Mouse (Mus musculus) kidney, embryonic 15.5 days (tissue): ENCODE measurements around the gene Isca1. TPM values are rescaled to one million over a fixed set of nuclear protein-coding genes. Genes with fewer than 3 reads are reported as not detected.

Experiments used
- ATAC-seq: fragments of 200-750 bp; cut with Nextera tagmentation; replicated peaks from 2 replicates; pipeline ENCODE4 v1.8.0; 2017; ENCODE audit warnings: moderate TSS enrichment; ENCODE audit not compliant: low FRiP score
- H3K27ac ChIP-seq: fragments of 300-500 bp; sonication (generic); 2 replicates; pipeline ENCODE4 v1.5.1; 2015; ENCODE audit warnings: mild to moderate bottlenecking, inconsistent platforms
- H3K27me3 ChIP-seq: fragments of 300-500 bp; sonication (generic); 2 replicates; pipeline ENCODE4 v1.6.1; 2015; ENCODE audit warnings: inconsistent platforms
- H3K36me3 ChIP-seq: fragments of 300-500 bp; sonication (generic); 2 replicates; pipeline ENCODE4 v1.6.1; 2015; ENCODE audit warnings: inconsistent platforms
- H3K4me1 ChIP-seq: fragments of 300-500 bp; sonication (generic); 2 replicates; pipeline ENCODE4 v1.6.1; 2015; ENCODE audit warnings: inconsistent platforms
- H3K4me2 ChIP-seq: fragments of 300-500 bp; sonication (generic); 2 replicates; pipeline ENCODE4 v1.6.1; 2015; ENCODE audit warnings: moderate library complexity, mild to moderate bottlenecking, inconsistent platforms
- H3K4me3 ChIP-seq: fragments of 300-500 bp; sonication (generic); replicated peaks from 2 replicates; pipeline ENCODE4 v1.5.1; 2015; ENCODE audit warnings: mild to moderate bottlenecking, inconsistent platforms
- H3K9ac ChIP-seq: fragments of 300-500 bp; sonication (generic); 2 replicates; pipeline ENCODE4 v1.6.1; 2015; ENCODE audit warnings: mild to moderate bottlenecking, inconsistent platforms
- H3K9me3 ChIP-seq: fragments of 300-500 bp; sonication (generic); replicated peaks from 2 replicates; pipeline ENCODE4 v1.6.1; 2016; ENCODE audit warnings: inconsistent platforms
- WGBS: fragments of 180-500 bp; shearing (Covaris S2); methylation state at CpG from one replicate; pipeline ENCODE4 v1.1.7; 2015; ENCODE audit warnings: mixed read lengths; 5-methylcytosine and 5-hydroxymethylcytosine counted together
- polyA plus RNA-seq: library from polyadenylated mRNA; unstranded; fragments of >200 nt; fragmentation: Nextera tagmentation; extraction: Ambion mirVana; gene quantifications from 2 replicates; pipeline ENCODE4 v1.2.1, GENCODE M21; 2015

The Isca1 gene
- polyA plus RNA-seq, 1 experiment from 2014 or later: 134 TPM

DNA sequence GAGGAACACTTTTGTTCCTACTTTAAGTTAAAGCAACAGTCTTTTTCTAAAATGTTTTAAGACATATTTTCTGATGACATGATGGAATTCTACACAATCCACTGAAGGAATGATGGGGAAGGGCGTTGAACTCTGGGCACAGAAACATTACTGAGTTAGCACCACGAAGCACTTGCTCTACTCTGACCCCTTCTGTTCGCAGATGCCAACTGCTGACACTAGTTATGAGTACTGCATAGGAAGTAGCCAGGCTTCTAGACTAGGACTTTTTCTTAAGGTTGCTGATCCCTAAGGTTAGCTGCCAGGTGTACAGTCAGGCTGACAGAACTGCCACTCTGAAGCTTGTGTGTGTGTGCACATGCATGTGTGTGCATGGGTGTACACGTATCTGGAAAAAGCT, 9.6 kb upstream of the Isca1 start:
- Histone ChIP-seq H3K4me1 (no peaks in the 10 kb centered on the region), H3K9ac (no peak overlapping the region), H3K36me3 (peaks cover 96% of the 10 kb centered on the region), H3K27ac (no peak overlapping the region), H3K4me2 (no peak overlapping the region), H3K27me3 (no peaks in the 10 kb centered on the region), H3K9me3 (no peaks in the 10 kb centered on the region), H3K4me3 (no peak overlapping the region)
- 88% methylated on average over 4 of the region's 4 CpGs for WGBS
- no peak for ATAC-seq

DNA sequence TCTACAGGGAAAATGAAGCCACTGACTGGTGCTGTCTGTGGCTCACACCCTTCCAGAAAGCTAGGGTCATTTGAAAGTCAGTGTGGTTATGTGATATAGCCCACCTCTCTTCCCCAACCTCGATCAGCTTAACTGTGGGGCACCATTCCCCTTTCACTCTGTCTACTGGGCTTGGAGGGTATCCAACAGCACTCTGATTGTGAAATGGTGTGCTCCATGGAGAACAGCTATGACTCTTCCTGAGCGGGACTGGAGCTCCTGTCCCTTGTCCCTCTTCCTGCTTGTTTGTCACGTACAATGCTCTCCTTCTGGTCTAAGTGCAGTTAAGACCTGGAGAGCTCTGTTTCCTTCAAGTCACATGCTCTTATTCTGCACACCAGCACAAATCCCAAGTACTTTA, 5.6 kb upstream of the Isca1 start:
- Histone ChIP-seq H3K36me3 (peaks cover 81% of the 10 kb centered on the region), H3K27ac (no peak overlapping the region), H3K9me3 (no peaks in the 10 kb centered on the region), H3K27me3 (no peaks in the 10 kb centered on the region), H3K4me3 (no peak overlapping the region), H3K4me2 (no peak overlapping the region), H3K4me1 (peaks cover 14% of the 10 kb centered on the region), H3K9ac (no peak overlapping the region)
- ATAC-seq: no peak
- WGBS: 84% methylated on average over 3 of the region's 3 CpGs

DNA sequence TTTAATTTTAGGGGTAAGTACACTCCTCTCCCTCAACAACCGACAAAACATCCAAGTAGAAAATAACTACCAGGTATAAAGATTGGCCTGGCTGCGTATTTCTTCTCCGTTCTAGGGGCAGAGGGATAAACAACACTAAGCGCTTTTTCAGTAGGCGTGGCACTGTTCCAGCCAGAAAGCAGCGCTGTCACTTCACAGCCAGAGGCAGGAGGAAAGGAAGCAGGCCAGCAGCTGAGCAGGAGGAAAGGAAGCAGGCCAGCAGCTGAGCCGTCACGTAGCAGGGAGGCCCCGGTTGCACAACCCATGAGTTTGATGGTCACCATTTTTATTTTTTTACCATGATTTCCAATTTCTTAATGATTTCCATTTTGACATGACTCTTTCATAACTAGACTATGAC, 1.6 kb upstream of the Isca1 start:
- peak overlapping the region; percentile 100 for H3K27ac ChIP-seq
- H3K4me1 ChIP-seq: peaks cover 39% of the 10 kb centered on the region
- no peaks in the 10 kb centered on the region for H3K27me3 ChIP-seq
- ATAC-seq: no peak
- WGBS: 53% methylated on average over 9 of the region's 9 CpGs
- peak overlapping the region; percentile 89; the same call in 1 of the 2 replicates for H3K4me3 ChIP-seq
- no peaks in the 10 kb centered on the region for H3K9me3 ChIP-seq
- H3K4me2 ChIP-seq: peak overlapping the region; percentile 78
- H3K9ac ChIP-seq: no peak overlapping the region
- H3K36me3 ChIP-seq: peaks cover 43% of the 10 kb centered on the region

DNA sequence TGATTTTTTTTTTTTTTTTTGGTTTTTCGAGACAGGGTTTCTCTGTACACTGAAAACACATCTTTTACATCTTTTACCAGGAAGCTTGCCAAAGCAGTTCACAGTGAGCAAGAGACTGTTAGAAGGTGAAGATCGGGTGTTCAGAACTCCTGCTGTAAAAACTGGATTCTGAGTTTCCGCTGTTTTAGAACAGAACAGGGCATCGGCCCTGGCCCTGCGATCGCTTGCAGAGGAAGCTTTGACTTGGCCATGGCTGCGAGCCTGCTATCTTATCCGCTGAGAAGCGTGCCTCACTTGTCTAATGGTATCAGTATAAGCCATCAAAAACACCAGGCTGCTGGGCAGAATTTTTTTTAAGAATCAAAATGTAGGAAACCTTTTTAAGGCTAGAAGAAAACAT, 1.2 kb upstream of the Isca1 start:
- Histone ChIP-seq H3K9me3 (no peaks in the 10 kb centered on the region), H3K4me1 (peaks cover 44% of the 10 kb centered on the region), H3K9ac (peak overlapping the region; percentile 68; the same call in 1 of the 2 replicates), H3K27me3 (no peaks in the 10 kb centered on the region), H3K4me3 (peak overlapping the region; percentile 89; the same call in 1 of the 2 replicates), H3K27ac (peak overlapping the region; percentile 100), H3K36me3 (peaks cover 39% of the 10 kb centered on the region), H3K4me2 (peak overlapping the region; percentile 78)
- no peak for ATAC-seq
- 60% methylated on average over 9 of the region's 9 CpGs for WGBS

DNA sequence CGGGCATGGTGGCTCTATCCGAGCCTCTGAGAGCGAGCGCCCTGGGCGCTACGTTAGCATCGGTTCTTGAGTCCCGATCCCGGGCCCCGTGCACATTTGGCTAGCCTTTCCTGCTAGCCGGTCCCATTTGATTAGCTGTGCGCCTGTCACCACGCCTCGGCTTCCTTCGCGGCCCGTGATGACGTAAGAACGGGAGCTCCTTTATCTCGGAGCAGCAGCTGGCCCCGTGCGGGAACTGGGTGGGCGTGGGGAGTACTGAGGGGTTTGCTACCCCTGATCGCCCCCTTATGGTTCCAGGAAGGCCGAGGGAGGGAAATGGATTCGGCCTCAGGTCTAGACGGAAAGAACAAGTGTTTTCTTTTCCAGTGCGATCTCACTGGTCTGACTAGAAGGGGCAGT, 553 bp upstream of the Isca1 start:
- Histone ChIP-seq H3K4me3 (peak overlapping the region; percentile 89), H3K27ac (peak overlapping the region; percentile 100), H3K9ac (peak overlapping the region; percentile 68), H3K9me3 (no peaks in the 10 kb centered on the region), H3K27me3 (no peaks in the 10 kb centered on the region), H3K4me1 (peaks cover 48% of the 10 kb centered on the region), H3K36me3 (peaks cover 33% of the 10 kb centered on the region), H3K4me2 (peak overlapping the region; percentile 78)
- ATAC-seq: peak; percentile 84
- under 1% methylated on average over 28 of the region's 28 CpGs for WGBS

DNA sequence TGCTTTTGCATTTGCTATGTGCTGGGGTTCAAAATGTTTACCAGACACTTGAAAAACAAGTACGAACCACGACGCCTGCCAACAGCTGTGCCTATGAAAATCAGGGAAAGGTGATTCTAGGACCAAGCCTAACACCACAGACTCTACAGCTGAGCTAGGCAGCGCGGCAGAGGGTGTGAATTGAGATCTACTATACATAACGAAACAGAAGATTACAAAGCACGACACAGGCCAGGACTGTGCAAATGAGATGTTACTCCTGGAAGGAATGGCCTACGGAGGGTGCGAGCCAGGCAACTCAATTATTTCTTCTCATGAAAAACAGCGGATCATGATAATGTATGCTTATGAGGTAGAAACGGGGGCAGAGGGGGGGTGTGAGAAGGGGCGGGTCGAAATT, 1.1 kb downstream of the Isca1 start:
- Histone ChIP-seq H3K9ac (peak overlapping the region; percentile 92), H3K36me3 (peaks cover 21% of the 10 kb centered on the region), H3K27ac (peak overlapping the region; percentile 100; the same call in 1 of the 2 replicates), H3K9me3 (no peaks in the 10 kb centered on the region), H3K4me3 (peak overlapping the region; percentile 89), H3K4me1 (peaks cover 51% of the 10 kb centered on the region), H3K27me3 (no peaks in the 10 kb centered on the region), H3K4me2 (peak overlapping the region; percentile 78)
- ATAC-seq: no peak
- 33% methylated on average over 13 of the region's 13 CpGs for WGBS

- Histone ChIP-seq H3K27me3 (no peaks in the 10 kb centered on the region), H3K4me3 (peak overlapping the region; percentile 14), H3K9me3 (no peaks in the 10 kb centered on the region), H3K27ac (peak overlapping the region; percentile 80), H3K4me2 (peak overlapping the region; percentile 78), H3K4me1 (peaks cover 51% of the 10 kb centered on the region), H3K9ac (peak overlapping the region; percentile 17; the same call in 1 of the 2 replicates), H3K36me3 (peaks cover 19% of the 10 kb centered on the region)
- WGBS: 45% methylated on average over 11 of the region's 11 CpGs
- no peak for ATAC-seq
Measured at GRCm38 (mm10) chr13:59766786-59767515, 2.7 kb downstream of the Isca1 start.

DNA sequence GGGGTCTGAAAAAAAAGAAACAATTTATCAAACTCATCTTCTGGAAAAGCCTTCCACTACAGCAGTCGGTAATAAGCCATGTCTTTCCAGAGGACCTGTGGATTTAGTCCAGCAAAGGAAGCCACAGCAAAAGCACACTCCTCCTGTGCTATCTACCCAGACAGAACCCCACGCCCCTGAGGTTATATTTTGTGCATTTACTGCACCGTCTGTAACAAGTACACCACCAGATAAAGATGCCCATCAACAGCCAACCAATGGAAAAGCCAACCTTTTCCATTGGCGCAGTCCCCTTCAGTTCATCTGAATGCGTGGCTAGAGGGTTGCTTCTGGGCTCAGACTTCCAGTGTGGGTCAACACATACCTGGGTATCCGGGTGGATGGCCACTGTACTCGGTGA, 6.8 kb downstream of the Isca1 start:
- no peaks in the 10 kb centered on the region for H3K9me3 ChIP-seq
- H3K4me2 ChIP-seq: no peak overlapping the region
- WGBS: 93% methylated on average over 7 of the region's 7 CpGs
- no peak overlapping the region for H3K9ac ChIP-seq
- H3K27me3 ChIP-seq: no peaks in the 10 kb centered on the region
- H3K36me3 ChIP-seq: peaks cover 55% of the 10 kb centered on the region
- H3K27ac ChIP-seq: no peak overlapping the region
- peaks cover 27% of the 10 kb centered on the region for H3K4me1 ChIP-seq
- ATAC-seq: no peak
- H3K4me3 ChIP-seq: no peak overlapping the region

- H3K4me3 ChIP-seq: no peak overlapping the region
- no peak for ATAC-seq
- peaks cover 69% of the 10 kb centered on the region for H3K36me3 ChIP-seq
Measured at GRCm38 (mm10) chr13:59756906-59757305, 12.7 kb downstream of the Isca1 start.

DNA sequence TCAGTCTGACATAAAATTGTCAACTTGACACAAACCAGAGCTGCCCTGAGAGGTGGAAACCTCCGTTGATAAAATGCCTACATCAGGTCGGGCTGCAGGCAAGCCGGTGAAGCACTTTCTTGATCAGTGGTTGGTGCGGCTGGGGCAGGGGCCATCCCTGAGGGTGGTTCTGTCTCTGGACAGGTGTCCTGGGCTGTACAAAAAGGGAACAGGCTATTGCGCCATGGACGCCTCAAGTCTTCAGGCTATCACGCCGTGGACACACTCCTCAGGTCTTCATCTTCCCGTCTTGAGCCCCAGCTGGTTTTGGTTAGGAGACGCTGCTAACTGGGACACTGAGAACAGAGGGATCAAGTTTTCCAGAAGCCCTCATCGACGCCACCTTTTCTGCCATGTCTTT, 19.3 kb downstream of the Isca1 start:
- 79% methylated on average over 12 of the region's 12 CpGs for WGBS
- H3K4me1 ChIP-seq: no peaks in the 10 kb centered on the region

More at GRCm38 (mm10) chr13:59756906-59757305, 12.7 kb downstream of the Isca1 start:
- WGBS: 74% methylated on average over 7 of the region's 7 CpGs
- Histone ChIP-seq H3K4me2 (no peak overlapping the region), H3K27me3 (no peaks in the 10 kb centered on the region), H3K9me3 (no peaks in the 10 kb centered on the region), H3K4me1 (0 out of 2 replicates have a peak, but pooled peaks cover 3% of the 10 kb centered on the region), H3K9ac (no peak overlapping the region), H3K27ac (0 out of 2 replicates have a peak overlapping the region, but pooled peaks have one; percentile 14)

GRCm38 (mm10) chr13:59746711-59747110, 22.9 kb downstream of the Isca1 start, which contains the start of gene 1700014D04Rik:
1700014D04Rik (minus strand) TSS chr13:59746752.
- no peak within 1 kb of the TSS for H3K4me2 ChIP-seq
- H3K36me3 ChIP-seq: no peaks in the 10 kb centered on the region
- H3K9me3 ChIP-seq: no peaks in the 10 kb centered on the region
- 79% methylated on average over 9 of the region's 9 CpGs for WGBS
- no peaks in the 10 kb centered on the region for H3K27me3 ChIP-seq
- ATAC-seq: 0 out of 2 replicates have a peak, but pooled peaks have one; percentile 15
- H3K9ac ChIP-seq: no peak within 1 kb of the TSS
- H3K4me1 ChIP-seq: no peaks in the 10 kb centered on the region
- no peak within 1 kb of the TSS for H3K4me3 ChIP-seq
- H3K27ac ChIP-seq: no peak within 1 kb of the TSS

More for the DNA sequence above, 19.3 kb downstream of the Isca1 start:
- no peaks in the 10 kb centered on the region for H3K27me3 ChIP-seq
- no peak overlapping the region for H3K4me2 ChIP-seq
- H3K36me3 ChIP-seq: peaks cover 15% of the 10 kb centered on the region
- H3K27ac ChIP-seq: no peak overlapping the region
- H3K9ac ChIP-seq: no peak overlapping the region
- ATAC-seq: no peak
- H3K4me3 ChIP-seq: no peak overlapping the region
- H3K9me3 ChIP-seq: no peaks in the 10 kb centered on the region

- Histone ChIP-seq H3K4me3 (no peak overlapping the region), H3K36me3 (no peaks in the 10 kb centered on the region), H3K9me3 (no peaks in the 10 kb centered on the region), H3K4me1 (no peaks in the 10 kb centered on the region), H3K27ac (no peak overlapping the region), H3K4me2 (no peak overlapping the region), H3K27me3 (no peaks in the 10 kb centered on the region), H3K9ac (no peak overlapping the region)
- WGBS: 66% methylated on average over 6 of the region's 6 CpGs
- 0 out of 2 replicates have a peak, but pooled peaks have one; percentile 29 for ATAC-seq
Measured at GRCm38 (mm10) chr13:59746164-59746563, 23.4 kb downstream of the Isca1 start.
